Mouse (Mus musculus) ES-E14 (cell line): ENCODE measurements at regions not wholly inside any gene's neighbourhood (a gene's known extent, or its start where the extent isn't known, plus 50 kb on each side); places are given as distances from the start of the nearest gene placed in this dataset.

ENCODE experiments used
- DNase-seq: peaks from one replicate; pipeline ENCODE4 v3.0.0-alpha.2; 2013; ENCODE audit warnings: low read depth, low spot score
- H3K27ac ChIP-seq: 2 replicates; pipeline ENCODE4 v1.5.1; 2012; ENCODE audit warnings: low read depth, mild to moderate bottlenecking, low read length, moderate library complexity, mixed read lengths; ENCODE audit not compliant: poor library complexity, insufficient read depth, severe bottlenecking
- H3K36me3 ChIP-seq: 2 replicates; pipeline ENCODE4 v1.6.1; 2012; ENCODE audit warnings: mild to moderate bottlenecking, low read length, moderate library complexity, mixed read lengths; ENCODE audit not compliant: control insufficient read depth, poor library complexity, insufficient read depth, severe bottlenecking
- H3K4me1 ChIP-seq, 2 experiments: fragments of 150-350 bp in 1 of 2; sonication (generic) in 1 of 2; 2 replicates each; pipeline ENCODE4 v1.6.1; 2012; ENCODE audit warnings: low read length in 2 of 2, mild to moderate bottlenecking in 1 of 2, mixed read lengths in 1 of 2; ENCODE audit not compliant: control insufficient read depth in 2 of 2, insufficient read depth in 2 of 2, poor library complexity in 1 of 2
- H3K4me3 ChIP-seq, 2 experiments: fragments of 150-350 bp in 1 of 2; sonication (generic) in 1 of 2; 2 replicates each; pipeline ENCODE4 v1.5.1; 2012; ENCODE audit warnings: low read length in 2 of 2, low read depth in 1 of 2, mild to moderate bottlenecking in 1 of 2, mixed read lengths in 1 of 2; ENCODE audit not compliant: insufficient read depth in 1 of 2, poor library complexity in 1 of 2, severe bottlenecking in 1 of 2
- H3K9ac ChIP-seq: 2 replicates; pipeline ENCODE4 v1.6.1; 2012; ENCODE audit warnings: low read depth, mild to moderate bottlenecking, low read length, mixed read lengths; ENCODE audit not compliant: poor library complexity, insufficient read depth, severe bottlenecking
- H3K9me3 ChIP-seq: fragments of 150-350 bp; sonication (generic); 2 replicates; pipeline ENCODE4 v1.6.1; 2012; ENCODE audit warnings: low read depth, mild to moderate bottlenecking, low read length; ENCODE audit not compliant: control insufficient read depth, insufficient read depth
- CHD2 ChIP-seq: IDR thresholded peaks from 2 replicates; pipeline ENCODE4 v1.6.1; 2014; ENCODE audit warnings: mild to moderate bottlenecking, low read depth, low read length, inconsistent platforms
- HCFC1 ChIP-seq: IDR thresholded peaks from 2 replicates; pipeline ENCODE4 v1.6.1; 2012; ENCODE audit warnings: low read length, inconsistent platforms, borderline replicate concordance; ENCODE audit not compliant: insufficient read depth
- MAFK ChIP-seq: IDR thresholded peaks from 2 replicates; pipeline ENCODE4 v1.6.1; 2014; ENCODE audit warnings: mild to moderate bottlenecking, low read depth, low read length, inconsistent platforms; ENCODE audit not compliant: insufficient read depth
- ZC3H11A ChIP-seq: IDR thresholded peaks from 2 replicates; pipeline ENCODE4 v1.6.1; 2012; ENCODE audit warnings: low read depth, mild to moderate bottlenecking, inconsistent platforms, low read length, borderline replicate concordance
- ZNF384 ChIP-seq: IDR thresholded peaks from 2 replicates; pipeline ENCODE4 v1.6.1; 2012; ENCODE audit warnings: low read depth, low read length, inconsistent platforms
- in situ Hi-C, 2 experiments: fragments of 600-800 bp; cut with MboI; formaldehyde crosslinking; loops; one replicate each; pipeline ENCODE4 v1.15.1; 2025; ENCODE audit warnings: low sequenced_read_pairs in 2 of 2, inconsistent platforms in 1 of 2; ENCODE audit not compliant: unreplicated experiment in 2 of 2

- TF ChIP-seq ZC3H11A: no peak
- no peak for TF ChIP-seq ZNF384
- TF ChIP-seq CHD2: no peak
- no peak for TF ChIP-seq MAFK
- TF ChIP-seq HCFC1: no peak
- no peak overlapping the region for H3K9ac ChIP-seq
- no peak overlapping the region for H3K27ac ChIP-seq
- no peak for DNase-seq
- H3K4me3 ChIP-seq: no peak overlapping the region
- no peaks in the 10 kb centered on the region for H3K36me3 ChIP-seq
- in situ Hi-C loops: no loop called here
- no peaks in the 10 kb centered on the region for H3K9me3 ChIP-seq
- no peaks in the 10 kb centered on the region for H3K4me1 ChIP-seq
These were observed 53.8 kb upstream of the Coro2b start for GRCm38 (mm10) chr9:62590407-62591195.

GRCm38 (mm10) chr9:62591196-62591485 is 54.3 kb upstream of the Coro2b start:
- Histone ChIP-seq H3K36me3 (no peaks in the 10 kb centered on the region), H3K27ac (no peak overlapping the region), H3K9ac (no peak overlapping the region), H3K4me1 (no peaks in the 10 kb centered on the region), H3K9me3 (no peaks in the 10 kb centered on the region), H3K4me3 (no peak overlapping the region)
- DNase-seq: no peak
- TF ChIP-seq ZNF384 (no peak), HCFC1 (no peak), ZC3H11A (no peak), MAFK (no peak), CHD2 (no peak)
- in situ Hi-C loops: no loop called here

- no peak for DNase-seq
- no peak for TF ChIP-seq ZC3H11A
- Histone ChIP-seq H3K27ac (no peak overlapping the region), H3K4me1 (no peaks in the 10 kb centered on the region), H3K9me3 (no peaks in the 10 kb centered on the region), H3K9ac (no peak overlapping the region), H3K4me3 (no peak overlapping the region), H3K36me3 (no peaks in the 10 kb centered on the region)
- in situ Hi-C loops: no loop called here
These were observed 61.2 kb upstream of the Coro2b start for GRCm38 (mm10) chr9:62598056-62598455.

GRCm38 (mm10) chr9:62598956-62599355 is 62.1 kb upstream of the Coro2b start:
- Histone ChIP-seq H3K36me3 (no peaks in the 10 kb centered on the region), H3K4me3 (no peak overlapping the region), H3K4me1 (no peaks in the 10 kb centered on the region), H3K9me3 (no peaks in the 10 kb centered on the region), H3K9ac (no peak overlapping the region), H3K27ac (no peak overlapping the region)
- DNase-seq: no peak
- TF ChIP-seq HCFC1: no peak
- TF ChIP-seq ZNF384: no peak
- no peak for TF ChIP-seq ZC3H11A
- no peak for TF ChIP-seq MAFK
- TF ChIP-seq CHD2: no peak
- in situ Hi-C loops: no loop called here

- TF ChIP-seq CHD2 (no peak), ZNF384 (no peak), ZC3H11A (no peak), MAFK (no peak), HCFC1 (no peak)
These were observed 67.1 kb upstream of the Itga11 start for GRCm38 (mm10) chr9:62610526-62610925.

More at GRCm38 (mm10) chr9:62610526-62610925, 67.1 kb upstream of the Itga11 start:
- no peak for DNase-seq
- H3K9me3 ChIP-seq: no peaks in the 10 kb centered on the region
- H3K27ac ChIP-seq: no peak overlapping the region
- in situ Hi-C loops: no loop called here
- H3K36me3 ChIP-seq: no peaks in the 10 kb centered on the region
- no peak overlapping the region for H3K9ac ChIP-seq
- no peaks in the 10 kb centered on the region for H3K4me1 ChIP-seq
- no peak overlapping the region for H3K4me3 ChIP-seq
